Mouse (Mus musculus): ENCODE results near the gene Cox7a2l. TPM values are rescaled to one million over a fixed set of nuclear protein-coding genes. Genes with fewer than 3 reads are reported as not detected.

Gene Cox7a2l
- total and polyA plus RNA-seq, 3 experiments: 233 to 371 (median 310) TPM

DNA sequence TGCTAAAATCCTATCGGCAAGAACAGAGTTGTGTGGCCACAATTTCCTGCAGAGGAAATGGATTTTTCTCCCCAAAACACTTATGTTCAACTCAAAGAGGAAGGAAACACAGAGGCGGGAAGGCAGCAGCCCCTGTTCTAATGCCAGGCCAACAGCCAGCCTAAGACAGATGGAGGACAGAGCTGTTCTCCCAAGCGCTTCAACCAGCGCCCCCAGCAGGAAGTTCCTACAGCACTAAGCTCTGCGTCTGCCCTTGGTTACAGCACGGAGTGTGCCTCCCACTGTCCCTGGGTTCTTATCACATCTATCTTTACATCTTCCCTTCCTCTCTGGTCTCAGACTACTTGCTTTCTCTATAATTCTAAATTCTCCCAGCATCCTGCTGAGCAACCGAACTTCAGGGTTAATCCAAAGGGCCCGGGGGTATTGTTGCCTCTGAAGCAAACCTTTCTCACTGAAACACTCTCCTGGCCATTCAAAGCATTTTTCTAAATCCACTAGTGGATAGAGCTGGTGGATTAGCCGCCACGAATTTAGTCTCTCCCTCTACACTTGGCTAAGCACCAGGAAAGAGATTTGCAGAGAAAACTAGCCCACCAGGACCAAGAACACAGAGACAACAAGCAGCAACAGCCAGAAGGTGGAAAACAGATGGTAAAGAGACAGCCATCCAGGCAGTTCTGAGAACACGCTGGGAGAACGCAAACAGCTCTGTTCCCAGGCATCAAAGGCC is 31.5 kb upstream of the Cox7a2l start:
- H3K9ac ChIP-seq (ENCODE audit: insufficient read depth, low read depth): no peak overlapping the region
- H3K9me3 ChIP-seq (replicated peaks; ENCODE audit: low read length): no peaks in the 10 kb centered on the region
- dilution Hi-C loops (cut with MboI; ENCODE audit: extremely low pct_ligation_motif_present, extremely low pct_unique_long_range_greater_than_20kb, low sequenced_read_pairs): no loop called here
- H3K36me3 ChIP-seq (replicated peaks in 1 of 2; ENCODE audit: control insufficient read depth in 1 of 2, insufficient read depth in 1 of 2, low read length in 1 of 2): no peaks in the 10 kb centered on the region
- TF ChIP-seq RCOR1 (conservative IDR thresholded peaks at IDR 0.05; ENCODE audit: low read depth, low read length): no peak
- TF ChIP-seq MYC (IDR thresholded peaks at IDR 0.05; ENCODE audit: low read depth, low read length): no peak
- no peak for TF ChIP-seq GABPA (IDR thresholded peaks at IDR 0.05; ENCODE audit: insufficient replicate concordance, low read depth, low read length)
- no peak for DNase-seq (ENCODE audit: extremely low read depth)
- H3K4me2 ChIP-seq (ENCODE audit: insufficient read depth, low read depth, poor library complexity, severe bottlenecking): no peak overlapping the region
- in situ Hi-C loops (cut with MboI; ENCODE audit: low pct_ligation_motif_present, low pct_unique_long_range_greater_than_20kb, low sequenced_read_pairs): no loop called here
- H3K79me2 ChIP-seq (replicated peaks; ENCODE audit: control insufficient read depth, extremely low read depth, insufficient read depth, poor library complexity, severe bottlenecking): no peaks in the 10 kb centered on the region
- H3K4me3 ChIP-seq (replicated peaks in 1 of 3; ENCODE audit: low read depth in 2 of 3, low read length in 2 of 3, poor library complexity in 1 of 3): no peak overlapping the region
- no peaks in the 10 kb centered on the region for H3K27me3 ChIP-seq (replicated peaks)
- peaks cover 3 to 25% of the 10 kb centered on the region in 2 experiments for H3K4me1 ChIP-seq (ENCODE audit: control insufficient read depth in 1 of 2, insufficient read depth in 2 of 2)
- H3K27ac ChIP-seq (ENCODE audit: insufficient read depth, low read depth): no peak overlapping the region

DNA sequence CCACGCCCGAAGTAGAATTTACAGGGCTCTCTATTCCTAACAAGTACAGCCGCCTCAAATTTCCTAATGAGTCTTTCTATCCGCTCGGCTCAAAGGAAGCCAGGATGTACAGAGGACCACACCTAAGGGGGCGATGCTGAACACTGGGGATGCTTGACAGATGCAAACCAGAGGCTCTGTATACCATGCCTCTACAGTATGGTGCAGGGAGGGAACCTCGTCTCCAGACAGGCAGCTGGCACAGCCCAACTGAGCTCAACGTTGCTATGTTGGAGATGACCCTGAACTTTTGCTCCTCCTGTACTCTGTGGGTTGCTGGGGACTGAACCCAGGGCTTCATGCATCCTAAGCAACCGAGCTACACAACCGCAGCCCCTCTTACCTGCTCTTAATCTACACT is 30.0 kb upstream of the Cox7a2l start:
- dilution Hi-C loops (cut with MboI; ENCODE audit: extremely low pct_ligation_motif_present, extremely low pct_unique_long_range_greater_than_20kb, low sequenced_read_pairs) (no loop called here), in situ Hi-C loops (cut with MboI; ENCODE audit: low pct_ligation_motif_present, low pct_unique_long_range_greater_than_20kb, low sequenced_read_pairs) (no loop called here)
- H3K4me3 ChIP-seq (replicated peaks in 1 of 3; ENCODE audit: low read depth in 2 of 3, low read length in 2 of 3, poor library complexity in 1 of 3): no peak overlapping the region
- TF ChIP-seq ETS1 (conservative IDR thresholded peaks at IDR 0.05; ENCODE audit: low read depth, low read length): no peak
- TF ChIP-seq SMC3 (IDR thresholded peaks at IDR 0.05; ENCODE audit: low read depth, low read length): no peak
- TF ChIP-seq NELFE (IDR thresholded peaks at IDR 0.05; ENCODE audit: low read depth, low read length): no peak
- no peak for TF ChIP-seq MEF2A (IDR thresholded peaks at IDR 0.05; ENCODE audit: borderline replicate concordance, low read depth, low read length)
- TF ChIP-seq PAX5 (IDR thresholded peaks at IDR 0.05; ENCODE audit: low read length): no peak
- no peak for TF ChIP-seq ZMIZ1 (IDR thresholded peaks at IDR 0.05; ENCODE audit: low read depth, low read length)
- no peak for TF ChIP-seq RAD21 (IDR thresholded peaks at IDR 0.05; ENCODE audit: low read depth, low read length)
- no peak for TF ChIP-seq GABPA (IDR thresholded peaks at IDR 0.05; ENCODE audit: insufficient replicate concordance, low read depth, low read length)
- no peak for TF ChIP-seq SIN3A (IDR thresholded peaks at IDR 0.05; ENCODE audit: low read length)
- TF ChIP-seq MYC (IDR thresholded peaks at IDR 0.05; ENCODE audit: low read depth, low read length): no peak
- TF ChIP-seq CTCF (conservative IDR thresholded peaks at IDR 0.05 in 1 of 2, IDR thresholded peaks at IDR 0.05 in 1 of 2; ENCODE audit: low read depth in 2 of 2, low read length in 2 of 2): no peak
- TF ChIP-seq MAX (IDR thresholded peaks at IDR 0.05; ENCODE audit: low read length): no peak
- TF ChIP-seq POLR2A (IDR thresholded peaks at IDR 0.05; ENCODE audit: low read depth, low read length): no peak
- TF ChIP-seq MAZ (IDR thresholded peaks at IDR 0.05; ENCODE audit: low read depth, low read length): no peak
- TF ChIP-seq HCFC1 (IDR thresholded peaks at IDR 0.05; ENCODE audit: low read depth, low read length): no peak
- TF ChIP-seq MXI1 (IDR thresholded peaks at IDR 0.05; ENCODE audit: low read depth, low read length): no peak
- TF ChIP-seq UBTF (IDR thresholded peaks at IDR 0.05; ENCODE audit: low read depth, low read length): no peak
- TF ChIP-seq ZNF384 (IDR thresholded peaks at IDR 0.05; ENCODE audit: low read depth, low read length): no peak
- H3K4me1 ChIP-seq (ENCODE audit: control insufficient read depth in 1 of 2, insufficient read depth in 2 of 2): peaks cover 3 to 25% of the 10 kb centered on the region in 2 experiments
- no peak overlapping the region for H3K27ac ChIP-seq (ENCODE audit: insufficient read depth, low read depth)
- no peaks in the 10 kb centered on the region for H3K36me3 ChIP-seq (replicated peaks in 1 of 2; ENCODE audit: control insufficient read depth in 1 of 2, insufficient read depth in 1 of 2, low read length in 1 of 2)
- H3K4me2 ChIP-seq (ENCODE audit: insufficient read depth, low read depth, poor library complexity, severe bottlenecking): no peak overlapping the region
- no peaks in the 10 kb centered on the region for H3K27me3 ChIP-seq (replicated peaks)
- H3K9me3 ChIP-seq (replicated peaks; ENCODE audit: low read length): no peaks in the 10 kb centered on the region
- H3K9ac ChIP-seq (ENCODE audit: insufficient read depth, low read depth): no peak overlapping the region
- H3K79me2 ChIP-seq (replicated peaks; ENCODE audit: control insufficient read depth, extremely low read depth, insufficient read depth, poor library complexity, severe bottlenecking): no peaks in the 10 kb centered on the region
- DNase-seq (ENCODE audit: extremely low read depth): no peak
